Mouse (Mus musculus) brain, adult 2 months (tissue): ENCODE results near the gene Lrrc23.
"Not testable (repeated sequence)": the region's sequence is repeated elsewhere in the genome, so short reads cannot be mapped to it uniquely, and the experiment has no call there.

Source experiments
- DNase-seq: peaks from one replicate; pipeline ENCODE4 v3.0.0; 2011; ENCODE audit warnings: low read depth, low spot score

Lrrc23 gene

DNA sequence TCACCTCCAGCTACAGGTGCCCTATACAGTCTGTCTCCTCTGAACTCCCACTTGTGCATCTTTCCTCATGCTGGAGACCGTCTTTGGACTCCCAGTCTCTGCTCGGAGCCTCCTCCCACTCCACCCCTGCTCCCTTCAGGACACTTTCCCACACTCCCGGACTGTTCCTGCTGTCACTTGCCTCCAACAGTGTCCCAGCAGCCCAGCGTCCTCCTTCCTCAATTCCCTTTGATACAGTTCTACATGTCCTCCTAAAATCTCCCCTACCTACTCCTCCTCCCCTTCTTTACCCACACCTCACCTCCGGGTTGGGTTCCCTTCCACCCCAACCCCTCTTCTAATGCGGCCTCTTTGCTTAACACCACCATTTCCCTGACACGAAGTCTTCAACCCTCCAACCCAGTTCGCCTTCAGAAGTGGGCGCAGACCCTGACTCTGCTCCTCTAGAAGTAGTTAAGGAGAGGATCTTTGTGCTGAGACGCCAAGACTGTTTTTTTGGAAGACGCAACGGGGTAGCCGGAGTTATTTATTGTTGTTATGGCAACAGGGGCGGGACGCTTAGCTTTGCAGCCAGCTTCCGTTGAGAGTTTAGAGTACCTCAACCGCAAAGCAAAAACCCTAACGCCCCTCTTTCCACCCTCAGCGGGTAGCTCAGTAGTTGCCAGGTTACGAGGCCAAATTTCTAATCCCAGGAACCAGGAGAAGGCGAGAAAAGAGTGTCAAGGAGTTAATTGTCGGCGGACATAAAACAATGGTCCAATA lies at the start of gene Lrrc23:
TSS of gene Lrrc23 (minus strand) at position 506 of the 762 bp plus-strand sequence.
- DNase-seq: peak; percentile 60

DNA sequence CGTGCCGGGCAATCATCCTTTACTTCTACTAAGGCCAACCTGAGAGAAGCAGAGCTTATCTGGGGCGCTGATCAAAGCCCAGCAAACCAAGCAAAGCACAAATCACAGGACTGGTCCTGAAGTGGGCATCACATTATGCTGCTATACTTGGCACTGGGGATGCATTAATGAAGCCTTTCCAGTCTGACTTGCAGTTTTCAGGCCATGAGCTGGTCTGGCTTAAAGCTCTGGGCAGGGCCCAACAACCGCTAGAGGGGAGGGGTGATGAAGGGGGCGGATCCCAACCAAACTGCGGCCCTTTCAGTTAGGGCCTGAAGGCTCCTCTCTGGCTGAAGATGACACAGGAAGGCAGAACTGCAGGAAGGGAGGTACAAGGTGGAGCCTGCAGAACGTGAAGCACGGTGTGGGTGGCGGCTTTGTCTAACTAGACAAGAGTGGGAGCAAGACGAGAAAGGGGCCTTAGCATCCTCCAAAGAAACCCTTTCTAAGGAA lies 48.6 kb upstream of the Lrrc23 start:
- peak; percentile 65 for DNase-seq

DNA sequence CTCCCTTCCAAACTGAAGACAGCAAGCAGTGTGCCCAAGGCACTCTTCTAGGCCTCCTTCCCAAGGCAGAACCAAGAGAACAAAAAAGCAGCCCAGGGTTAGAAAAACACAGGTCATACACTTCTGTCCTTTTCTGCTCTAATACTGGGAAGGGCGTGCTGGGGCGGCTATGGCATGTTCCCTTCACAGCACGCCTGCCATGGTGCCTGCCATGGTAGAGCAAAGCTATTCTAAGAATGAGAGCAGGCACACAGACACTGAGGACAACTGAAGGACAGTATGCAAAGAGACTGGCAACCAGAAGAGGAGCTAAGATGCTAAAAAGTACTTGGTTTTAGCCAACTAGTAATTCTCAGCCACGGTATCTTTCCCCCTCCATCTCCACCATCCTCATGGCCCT lies 42.5 kb upstream of the Lrrc23 start:
- DNase-seq: no peak

DNA sequence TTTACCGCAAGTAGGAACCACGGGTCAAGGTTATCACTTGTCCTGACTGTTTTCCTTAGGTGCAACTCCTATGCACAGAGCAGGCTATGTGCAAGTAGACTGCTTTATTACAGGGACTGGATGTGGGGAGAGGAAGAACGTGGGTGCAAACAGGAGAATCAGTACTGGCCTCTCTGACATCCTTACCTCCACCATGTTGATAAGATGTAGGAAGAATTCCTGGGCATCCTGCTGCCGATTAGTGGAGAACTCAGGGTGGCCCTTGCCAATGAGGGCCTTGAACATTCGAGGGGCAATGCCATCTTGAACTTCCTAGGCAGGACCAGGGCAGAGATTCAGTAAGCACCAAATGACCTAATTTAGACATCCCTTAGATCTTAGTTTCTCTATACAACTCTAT lies 41.4 kb upstream of the Lrrc23 start:
- no peak for DNase-seq

DNA sequence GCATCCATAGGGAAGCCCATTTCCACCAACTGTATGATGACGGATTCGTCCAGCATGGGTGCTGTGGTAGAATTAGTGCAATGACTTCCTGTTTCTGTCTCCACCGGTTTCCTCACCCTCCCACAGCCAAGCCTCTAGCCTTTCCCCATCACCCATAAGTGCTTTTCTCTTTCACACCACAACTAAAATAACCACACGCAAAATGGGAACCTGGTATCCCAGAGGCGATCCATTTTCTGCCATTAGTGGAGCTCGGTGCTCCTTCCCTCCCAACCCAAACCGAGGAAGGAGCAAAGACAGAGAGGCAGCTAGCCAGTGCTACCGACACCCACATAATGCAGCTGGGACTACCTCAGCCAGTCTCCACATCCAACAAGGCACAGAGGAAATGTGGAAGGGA lies 38.4 kb upstream of the Lrrc23 start:
- peak; percentile 53 for DNase-seq

DNA sequence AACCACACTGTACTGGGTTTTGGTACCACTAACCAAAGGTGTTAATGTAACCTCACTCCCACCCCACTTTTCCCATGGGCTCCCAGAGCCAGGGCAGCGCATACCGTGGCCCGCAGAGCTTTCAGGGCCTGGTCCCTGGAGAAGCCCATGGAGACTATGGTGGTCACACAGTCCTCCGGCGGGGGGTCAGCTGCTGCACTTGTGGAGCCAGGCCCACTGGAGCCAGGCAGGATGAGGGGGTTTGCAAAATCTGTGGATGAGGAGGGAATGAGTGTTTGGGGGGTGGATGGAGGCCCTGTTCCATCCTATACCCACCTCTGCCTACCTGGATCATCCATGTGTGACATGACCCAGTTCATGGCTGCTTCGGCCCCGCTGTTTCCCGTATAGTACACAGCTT lies 38.0 kb upstream of the Lrrc23 start:
- DNase-seq: no peak

DNA sequence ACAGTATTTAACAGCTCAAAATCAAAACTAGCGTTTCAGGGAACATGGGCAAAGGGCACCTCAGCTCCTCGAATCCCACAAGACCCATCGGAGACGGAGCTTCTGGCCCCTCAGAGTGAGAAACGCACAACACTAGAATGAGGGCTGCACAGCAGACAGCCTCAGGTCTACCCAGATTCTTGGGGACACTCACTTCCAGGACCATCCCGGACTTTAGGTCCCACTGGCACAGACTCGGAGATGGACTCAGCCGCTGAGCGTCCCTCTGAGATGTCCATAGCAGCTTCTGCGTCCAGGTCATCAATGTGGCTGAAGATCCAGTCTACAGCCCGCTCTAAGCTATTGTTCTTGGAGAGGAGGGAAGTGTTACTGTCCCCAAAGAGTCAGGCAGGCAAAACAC lies 37.6 kb upstream of the Lrrc23 start:
- DNase-seq: no peak

DNA sequence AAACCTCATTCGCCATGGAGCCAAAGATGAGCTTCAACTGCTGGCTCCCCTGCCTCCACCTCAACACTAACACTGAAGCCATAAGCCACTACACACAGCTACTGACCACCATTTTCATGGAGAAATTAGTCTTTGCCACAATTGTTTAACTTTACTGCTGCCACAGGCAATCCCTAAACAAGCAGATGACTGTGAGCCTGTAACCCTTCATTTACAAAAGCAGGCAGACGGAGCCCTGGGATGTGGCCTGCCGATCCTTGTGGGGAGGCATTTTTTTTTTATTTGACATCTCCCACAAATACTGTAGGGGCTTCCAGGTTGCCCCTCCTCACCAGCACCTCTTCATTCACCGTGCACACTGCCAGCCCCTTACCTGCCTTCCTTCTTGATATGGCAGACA lies 37.1 kb upstream of the Lrrc23 start:
- no peak for DNase-seq

DNA sequence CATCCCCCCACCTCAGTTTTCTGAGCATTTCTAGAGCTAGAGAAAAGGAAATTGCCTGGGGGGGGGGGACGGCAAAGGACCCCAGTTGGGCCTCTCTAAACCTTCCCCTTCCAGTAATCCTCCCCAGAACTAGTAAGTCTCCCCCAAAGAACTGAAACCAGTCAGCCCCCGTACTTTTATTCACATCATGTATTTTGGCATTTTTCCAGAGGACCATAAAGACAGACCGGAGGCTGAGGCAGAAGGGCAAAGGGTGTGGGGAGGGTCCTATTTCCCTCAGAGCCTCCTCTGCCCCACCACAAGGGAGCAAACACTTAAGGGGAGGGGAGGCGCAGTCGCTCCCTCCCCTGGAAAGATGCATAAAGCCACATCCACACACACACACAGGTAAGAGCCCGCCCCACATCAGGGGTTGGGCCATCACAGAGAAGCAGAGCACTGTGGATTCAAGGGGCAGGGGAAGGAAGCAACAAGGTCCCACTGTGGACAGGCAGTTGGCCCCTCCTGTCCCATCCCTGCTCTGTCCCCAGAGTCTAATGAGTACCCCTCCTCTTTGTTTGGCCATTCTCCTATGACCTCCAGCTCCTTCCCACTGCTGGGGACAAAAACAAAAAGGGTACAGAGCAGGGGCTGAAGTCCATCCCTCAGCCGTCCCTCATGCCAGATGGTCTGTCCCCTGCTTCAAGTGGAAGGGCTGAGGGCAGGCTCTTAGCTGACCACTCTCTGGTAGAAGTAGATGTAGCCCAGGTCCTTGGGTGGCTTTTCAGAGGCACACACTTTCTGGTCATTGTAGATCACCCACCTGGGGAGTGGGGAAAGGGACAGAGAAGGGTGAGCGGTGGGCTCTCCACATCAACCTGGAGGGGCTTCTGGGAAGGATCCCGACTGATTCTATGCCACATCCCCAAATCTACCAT lies 35.6 kb upstream of the Lrrc23 start:
- no peak for DNase-seq

DNA sequence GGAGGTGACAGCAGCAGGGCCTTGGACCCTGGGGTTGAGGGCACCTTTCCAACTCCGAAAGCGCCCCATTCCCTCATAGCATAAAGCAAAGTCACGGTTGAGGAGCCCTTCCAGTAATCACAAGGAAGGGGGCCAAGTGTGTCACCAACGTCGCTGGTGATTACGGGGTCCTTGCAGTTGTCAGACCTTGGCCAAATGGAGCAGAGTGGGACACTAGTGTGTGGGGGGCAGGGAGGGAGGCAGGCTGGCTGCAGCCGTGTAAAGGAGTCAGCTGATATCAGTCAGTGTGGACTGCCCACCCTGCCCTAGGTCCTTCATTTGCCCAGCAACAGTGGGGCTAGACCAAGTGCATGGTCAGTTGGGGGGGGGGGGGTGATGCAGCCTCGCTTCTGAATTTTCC lies 34.9 kb upstream of the Lrrc23 start:
- DNase-seq: no peak

DNA sequence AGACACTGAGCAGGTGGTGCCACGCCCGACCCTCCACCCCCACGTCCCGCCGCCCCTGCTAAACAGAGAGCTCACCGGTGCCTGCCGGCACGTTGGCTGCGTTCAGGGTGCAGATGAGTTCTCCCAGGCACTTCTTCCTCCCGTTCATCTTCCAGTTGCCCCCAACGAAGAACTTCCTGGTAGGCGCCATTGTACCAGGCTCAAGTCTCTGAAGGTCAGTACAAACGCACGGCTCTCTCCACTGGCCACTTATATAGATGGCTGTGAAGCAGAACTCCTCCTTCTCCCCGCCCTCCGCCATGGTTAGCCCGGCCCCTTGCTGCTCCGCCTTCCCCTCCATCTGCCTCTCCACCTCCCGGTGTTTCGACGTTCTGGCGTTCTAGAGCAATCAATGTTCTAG lies 34.4 kb upstream of the Lrrc23 start, which contains the start of gene Tpi1:
TSS of gene Tpi1 (minus strand) at position 364 of the 400 bp plus-strand sequence.
- DNase-seq: peak; percentile 97

DNA sequence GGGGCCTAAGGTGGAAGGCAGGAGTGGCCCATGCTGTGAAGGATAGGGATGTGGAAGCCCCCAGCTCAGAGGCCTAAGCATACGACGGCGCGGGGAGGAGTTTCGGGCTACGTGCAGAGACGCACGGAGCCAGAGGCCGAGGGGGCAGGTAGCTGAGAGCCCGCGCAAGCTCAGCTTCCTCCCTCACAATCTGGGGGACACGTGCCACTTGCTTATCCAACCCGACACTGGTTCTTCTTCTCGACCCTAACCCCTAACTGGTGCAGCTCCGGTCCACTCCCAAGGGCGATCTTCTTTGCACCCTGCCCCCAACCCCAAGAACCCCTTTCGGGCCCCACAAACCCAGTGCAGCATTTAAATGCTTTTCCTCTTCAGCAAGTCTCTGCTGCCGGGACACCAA lies 34.0 kb upstream of the Lrrc23 start:
- DNase-seq: peak; percentile 93

DNA sequence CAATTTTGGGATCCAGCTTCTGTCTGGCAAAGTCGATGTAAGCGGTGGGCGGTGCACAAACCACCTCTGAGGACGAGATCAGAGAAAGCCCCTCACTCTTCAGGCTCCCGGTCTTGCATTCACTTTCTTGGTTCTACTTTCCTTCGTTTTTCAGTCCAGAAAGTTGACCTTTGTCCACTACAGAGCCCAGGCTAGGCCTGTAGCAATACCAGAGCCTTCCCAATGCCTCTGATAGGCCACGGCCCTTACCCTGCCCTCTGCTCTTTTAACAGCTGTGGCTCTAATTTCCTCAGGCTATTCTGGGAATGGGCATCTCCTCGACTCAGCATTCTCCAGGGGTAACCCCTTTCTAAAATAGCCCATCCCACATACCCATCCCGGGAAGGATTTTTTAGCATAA lies 33.3 kb upstream of the Lrrc23 start:
- no peak for DNase-seq

DNA sequence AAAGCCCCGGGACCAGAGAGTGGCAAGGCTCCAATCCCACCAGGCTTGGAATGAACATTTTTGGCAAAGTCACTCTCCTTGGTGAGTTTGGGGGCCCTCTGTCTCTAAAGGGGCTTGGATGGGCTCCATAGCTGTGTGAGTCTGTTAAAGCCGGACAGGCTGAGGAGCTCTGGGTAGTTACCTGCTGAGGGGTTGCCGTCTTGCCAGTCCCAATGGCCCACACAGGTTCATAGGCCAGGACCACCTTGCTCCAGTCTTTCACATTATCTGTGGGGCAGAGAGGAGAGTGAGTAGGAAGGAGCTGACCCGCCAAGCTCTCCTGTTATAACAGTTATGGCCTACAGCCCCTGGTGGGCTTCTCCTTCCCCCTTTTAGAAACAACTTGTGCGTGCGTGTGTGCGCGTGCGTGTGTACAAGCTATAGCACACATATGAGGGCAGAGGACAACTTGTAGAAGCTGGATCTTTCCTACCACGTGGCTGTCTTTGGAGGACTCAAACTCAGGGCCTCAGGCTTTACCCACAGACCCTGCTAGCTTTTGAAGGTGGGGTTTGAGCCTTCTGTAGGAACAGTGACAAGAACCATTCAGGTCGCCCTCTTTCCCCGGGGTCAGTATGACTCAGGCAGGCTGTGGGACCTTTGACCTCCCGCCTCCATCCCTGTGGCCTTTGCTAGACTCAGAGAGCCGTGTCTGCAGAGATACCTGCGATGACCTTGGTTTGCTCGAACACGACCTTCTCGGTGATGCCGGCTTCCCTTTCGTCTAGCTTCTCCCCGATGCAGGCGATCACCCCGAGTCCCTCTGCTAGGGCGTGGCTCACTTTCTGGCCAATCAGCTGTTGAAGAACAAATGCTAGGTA lies 32.4 kb upstream of the Lrrc23 start:
- no peak for DNase-seq

DNA sequence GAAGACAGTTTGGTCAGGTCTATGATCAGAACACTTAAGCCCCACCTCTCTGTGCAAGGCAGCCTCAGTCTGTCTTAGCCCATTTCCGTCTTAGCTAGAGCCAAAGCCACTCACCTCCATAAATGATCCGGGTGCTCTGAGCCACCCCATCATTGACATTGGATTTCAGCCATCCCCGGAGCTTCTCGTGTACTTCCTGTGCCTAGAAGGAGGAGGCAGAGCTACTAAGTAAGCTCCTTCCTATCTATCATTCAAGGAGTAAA lies 31.8 kb upstream of the Lrrc23 start:
- no peak for DNase-seq

DNA sequence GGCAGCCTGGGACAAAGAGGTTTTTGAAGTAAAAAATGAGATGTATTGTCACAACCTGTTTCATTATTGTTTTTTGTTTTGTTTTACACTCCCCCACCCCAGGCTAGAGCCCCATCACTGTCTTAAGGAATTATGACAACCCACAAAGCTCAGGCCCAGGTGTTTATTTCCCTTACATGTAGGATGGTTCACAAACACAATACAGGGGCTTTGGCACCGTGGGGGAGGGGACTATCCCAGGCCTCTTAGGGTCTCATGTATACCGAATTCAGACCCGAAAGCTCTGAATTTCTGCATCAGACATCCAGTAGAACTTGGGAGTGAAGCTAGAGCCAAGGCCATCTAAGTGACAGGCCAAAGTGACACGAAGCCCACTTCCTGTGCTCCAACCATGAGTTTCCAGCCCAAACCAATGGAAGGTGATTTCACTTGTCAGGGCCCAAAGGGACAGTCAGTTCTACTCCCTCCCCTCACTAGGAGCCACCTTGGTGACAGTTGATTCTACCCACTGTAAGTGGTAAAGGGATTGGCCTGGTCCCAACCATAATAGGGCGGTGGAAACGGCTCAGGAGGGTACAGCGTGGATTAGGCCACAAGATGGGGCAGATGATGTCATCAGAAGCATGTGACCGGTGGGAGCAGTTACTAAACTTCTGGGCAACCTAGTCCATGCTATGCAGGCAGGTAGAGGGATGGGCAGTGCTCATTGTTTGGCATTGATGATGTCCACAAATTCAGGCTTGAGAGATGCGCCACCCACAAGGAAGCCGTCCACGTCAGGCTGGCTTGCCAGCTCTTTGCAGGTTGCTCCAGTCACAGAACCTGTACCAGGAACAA lies 31.3 kb upstream of the Lrrc23 start:
- not testable (repeated sequence) for DNase-seq

DNA sequence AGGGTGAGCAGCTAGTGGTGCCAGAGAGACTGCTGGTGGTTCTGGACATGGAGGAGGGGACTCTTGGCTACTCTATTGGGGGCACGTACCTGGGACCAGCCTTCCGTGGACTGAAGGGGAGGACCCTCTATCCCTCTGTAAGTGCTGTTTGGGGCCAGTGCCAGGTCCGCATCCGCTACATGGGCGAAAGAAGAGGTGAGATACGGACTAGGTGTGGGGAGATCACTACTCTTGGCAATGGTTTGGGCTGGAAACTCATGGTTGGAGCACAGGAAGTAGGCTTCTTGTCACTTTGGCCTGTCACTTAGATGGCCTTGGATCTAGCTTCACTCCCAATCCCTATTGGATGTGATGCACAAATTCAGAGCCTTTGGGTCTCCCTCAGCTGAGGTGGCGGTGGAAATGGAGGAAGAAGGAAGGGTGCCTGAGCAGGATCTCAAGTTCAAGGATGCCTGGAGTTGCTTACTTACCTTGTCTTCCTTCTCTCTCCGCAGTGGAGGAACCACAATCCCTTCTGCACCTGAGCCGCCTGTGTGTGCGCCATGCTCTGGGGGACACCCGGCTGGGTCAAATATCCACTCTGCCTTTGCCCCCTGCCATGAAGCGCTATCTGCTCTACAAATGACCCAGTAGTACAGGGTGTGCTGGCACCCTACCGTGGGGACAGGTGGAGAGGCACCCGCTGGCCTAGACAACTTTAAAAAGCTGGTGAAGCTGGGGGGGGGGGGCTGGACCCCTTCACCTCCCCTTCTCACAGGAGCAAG lies 30.4 kb upstream of the Lrrc23 start:
- DNase-seq: no peak

DNA sequence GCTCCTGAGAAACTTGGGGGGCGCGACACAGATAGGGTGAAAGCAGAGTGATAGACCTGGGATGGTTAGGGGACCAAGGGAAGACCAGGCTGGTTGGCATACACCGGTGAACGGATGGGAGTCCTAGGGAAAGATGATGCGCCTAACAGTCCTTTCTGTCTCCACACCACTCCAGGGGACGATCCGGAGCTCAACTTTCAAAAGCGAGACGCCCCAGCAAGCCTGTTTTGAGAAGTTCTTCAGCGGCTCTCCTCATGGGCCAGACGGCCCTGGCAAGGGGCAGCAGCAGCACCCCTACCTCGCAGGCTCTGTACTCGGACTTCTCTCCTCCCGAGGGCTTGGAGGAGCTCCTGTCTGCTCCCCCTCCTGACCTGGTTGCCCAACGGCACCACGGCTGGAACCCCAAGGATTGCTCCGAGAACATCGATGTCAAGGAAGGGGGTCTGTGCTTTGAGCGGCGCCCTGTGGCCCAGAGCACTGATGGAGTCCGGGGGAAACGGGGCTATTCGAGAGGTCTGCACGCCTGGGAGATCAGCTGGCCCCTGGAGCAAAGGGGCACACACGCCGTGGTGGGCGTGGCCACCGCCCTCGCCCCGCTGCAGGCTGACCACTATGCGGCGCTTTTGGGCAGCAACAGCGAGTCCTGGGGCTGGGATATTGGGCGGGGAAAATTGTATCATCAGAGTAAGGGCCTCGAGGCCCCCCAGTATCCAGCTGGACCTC lies 29.7 kb upstream of the Lrrc23 start:
- peak; percentile 83 for DNase-seq

DNA sequence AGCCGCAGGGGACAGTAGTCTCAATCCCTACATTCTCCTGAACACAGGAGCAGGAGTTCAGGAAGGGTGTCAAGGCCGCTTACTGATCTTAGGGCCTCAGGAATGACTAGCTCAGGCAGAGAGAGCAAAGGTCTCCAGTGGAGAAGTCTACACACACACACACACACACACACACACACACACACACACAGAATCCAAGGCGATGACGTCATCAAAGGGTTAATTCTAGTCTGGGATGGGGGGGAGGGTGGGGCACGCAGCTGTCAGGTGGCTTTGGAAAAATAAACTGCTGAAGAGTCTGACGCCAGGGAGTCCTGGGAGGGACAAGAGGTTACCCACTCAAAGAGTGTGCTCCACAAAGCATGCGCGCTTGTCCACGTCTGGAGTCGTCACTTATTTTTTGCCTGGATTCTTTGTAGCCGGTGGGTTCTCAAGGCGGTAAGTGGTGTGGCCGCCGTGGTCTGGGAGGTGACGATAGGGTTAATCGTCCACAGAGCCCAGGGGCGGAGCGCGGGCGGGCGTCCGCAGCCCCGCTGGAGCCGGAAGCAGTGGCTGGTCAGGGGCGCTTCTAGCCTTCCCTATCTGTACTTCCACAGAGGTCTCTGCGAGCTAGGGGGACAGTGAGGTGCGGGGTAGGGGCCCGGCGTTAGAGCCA lies 29.0 kb upstream of the Lrrc23 start, which contains the start of gene Spsb2:
TSS of gene Spsb2 (plus strand) at position 304 of the 655 bp plus-strand sequence.
- peak; percentile 47 for DNase-seq
